Mouse (Mus musculus) lung, postnatal 0 days (tissue): Measurements from ENCODE around the gene Adamtsl4.

Experiments used
- CTCF ChIP-seq: IDR thresholded peaks from 2 replicates; pipeline ENCODE4 v1.5.1; 2016; ENCODE audit warnings: antibody characterized with exemption, mild to moderate bottlenecking
- EP300 ChIP-seq: IDR thresholded peaks from 2 replicates; pipeline ENCODE4 v1.6.1; 2016; ENCODE audit warnings: antibody characterized with exemption, mild to moderate bottlenecking, control low read depth

DNA sequence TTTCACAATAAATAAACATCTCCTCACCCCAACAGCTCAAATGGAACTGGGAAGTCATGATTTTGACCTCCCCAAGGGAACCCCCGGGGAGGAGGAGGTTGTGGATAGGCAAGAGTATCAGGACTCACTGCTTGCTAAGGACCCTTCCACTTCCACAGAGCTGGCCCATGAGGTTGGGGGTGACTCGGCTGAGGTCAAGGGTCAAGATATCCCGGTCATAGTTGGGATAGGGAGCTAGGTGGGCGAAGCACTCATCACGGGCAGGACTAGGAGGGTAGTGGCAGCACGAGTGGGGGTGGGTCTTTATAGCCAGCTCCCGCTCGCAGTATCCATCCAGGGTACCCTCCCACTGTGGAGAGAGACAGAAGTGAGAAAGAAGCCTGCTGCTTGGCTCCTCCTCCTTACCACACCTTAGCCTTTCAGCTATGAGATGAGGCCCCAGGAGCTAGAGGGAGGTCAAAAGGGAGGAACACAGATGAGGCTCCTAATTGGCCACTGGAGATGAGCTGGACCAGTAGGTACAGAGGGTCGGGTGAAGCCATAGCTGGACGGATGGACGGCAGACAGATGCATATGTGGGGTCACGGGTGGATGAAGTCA lies 47.5 kb upstream of the Adamtsl4 start:
- TF ChIP-seq CTCF: no peak
- TF ChIP-seq EP300: no peak
